Mouse (Mus musculus): ENCODE measurements around the gene Olfr823. TPM values are rescaled to one million over a fixed set of nuclear protein-coding genes. Genes with fewer than 3 reads are reported as not detected.
"Not testable (repeated sequence)": the region's sequence is repeated elsewhere in the genome, so short reads cannot be mapped to it uniquely, and the experiment has no call there.

Olfr823 gene
- not detected for total RNA-seq (2021)
- long read RNA-seq, experiment 1 = 0 reads
- long read RNA-seq, experiment 2 = 0 reads

GRCm38 (mm10) chr10:130115283-130115682 lies at the start of gene Olfr823:
Gene Olfr823 (minus strand): TSS chr10:130115383.
- not testable (repeated sequence) for DNase-seq

GRCm38 (mm10) chr10:130144121-130144520 lies 28.9 kb upstream of the Olfr823 start:
- no peak for DNase-seq

- peak; percentile 51 to 54 for DNase-seq
These were observed 27.3 kb upstream of the Olfr823 start for GRCm38 (mm10) chr10:130142481-130142880.

GRCm38 (mm10) chr10:130134811-130135210 lies 19.6 kb upstream of the Olfr823 start:
- DNase-seq = no peak

- DNase-seq = not testable (repeated sequence)
These were observed 14.7 kb upstream of the Olfr823 start, which contains the start of gene Olfr824 for GRCm38 (mm10) chr10:130129900-130130299. Gene Olfr824 (minus strand): TSS chr10:130130000.

GRCm38 (mm10) chr10:130116045-130116444 lies 862 bp upstream of the Olfr823 start:
- DNase-seq = not testable (repeated sequence)

GRCm38 (mm10) chr10:130096104-130096503 lies 19.1 kb downstream of the Olfr823 start:
- DNase-seq = no peak

GRCm38 (mm10) chr10:130092838-130093440 lies 22.2 kb downstream of the Olfr823 start:
- peak; percentile 53 to 73 for DNase-seq

- no peak for DNase-seq
These were observed 44.3 kb downstream of the Olfr823 start, which contains the start of gene Olfr822 for GRCm38 (mm10) chr10:130070910-130071309. Gene Olfr822 (plus strand): TSS chr10:130071210.

Other genes with a start within 250 kb of the Olfr823 start
- gene Olfr814, start 235.5 kb downstream of the Olfr823 start, total RNA-seq (2021) = not detected
- gene Olfr815, start 209.5 kb downstream of the Olfr823 start, total RNA-seq (2021) = not detected
- not detected for gene Olfr816, start 199.8 kb downstream of the Olfr823 start, total RNA-seq (2021)
- not detected for gene Olfr818, start 166.3 kb downstream of the Olfr823 start, total RNA-seq (2021)
- not detected for gene Olfr819, start 148.1 kb downstream of the Olfr823 start, total RNA-seq (2021)
- gene Olfr247, start 139.2 kb downstream of the Olfr823 start, total RNA-seq (2021) = not detected
- not detected for gene Gm10310, start 130.3 kb downstream of the Olfr823 start, total RNA-seq (2021)
- gene Olfr820, start 102.8 kb downstream of the Olfr823 start, total RNA-seq (2021) = not detected
- not detected for gene Olfr821, start 85.0 kb downstream of the Olfr823 start, total RNA-seq (2021)
- not detected for gene Olfr822, start 44.2 kb downstream of the Olfr823 start, total RNA-seq (2021)
- not detected for gene Olfr824, start 14.6 kb upstream of the Olfr823 start, total RNA-seq (2021)
- gene Olfr825, start 51.4 kb upstream of the Olfr823 start, total RNA-seq (2021) = not detected
- gene Olfr826, start 68.8 kb upstream of the Olfr823 start, total RNA-seq (2021) = not detected
- not detected for gene Olfr827, start 99.0 kb upstream of the Olfr823 start, total RNA-seq (2021)
- gene Neurod4, start 164.9 kb upstream of the Olfr823 start, total RNA-seq (2021) = under 1 TPM; 0.46 to 0.63 TPM
- gene Tespa1, start 207.5 kb upstream of the Olfr823 start, total RNA-seq (2021) = under 1 TPM; 0.30 to 0.40 TPM

All from adrenal gland, postnatal 36 days (tissue).